Mouse (Mus musculus) lung, embryonic 15.5 days (tissue): ENCODE data around the gene Bbs7. TPM values are rescaled to one million over a fixed set of nuclear protein-coding genes. Genes with fewer than 3 reads are reported as not detected.
"Not testable (repeated sequence)": the region's sequence is repeated elsewhere in the genome, so short reads cannot be mapped to it uniquely, and the experiment has no call there.

Experiments used
- ATAC-seq: fragments of 200-750 bp; cut with Nextera tagmentation; 2 replicates; pipeline ENCODE4 v1.8.0; 2017; ENCODE audit warnings: moderate number of reproducible peaks, borderline replicate concordance; ENCODE audit not compliant: low FRiP score, low TSS enrichment; ENCODE audit errors: extremely low read depth
- H3K27ac ChIP-seq: fragments of 300-500 bp; sonication (generic); 2 replicates; pipeline ENCODE4 v1.5.1; 2015; ENCODE audit warnings: moderate library complexity, mild to moderate bottlenecking, inconsistent platforms
- H3K27me3 ChIP-seq: fragments of 300-500 bp; sonication (generic); 2 replicates; pipeline ENCODE4 v1.6.1; 2015; ENCODE audit warnings: inconsistent platforms
- H3K36me3 ChIP-seq: fragments of 300-500 bp; sonication (generic); 2 replicates; pipeline ENCODE4 v1.6.1; 2015; ENCODE audit warnings: inconsistent platforms
- H3K4me1 ChIP-seq: fragments of 300-500 bp; sonication (generic); 2 replicates; pipeline ENCODE4 v1.6.1; 2015; ENCODE audit warnings: inconsistent platforms
- H3K4me2 ChIP-seq: fragments of 300-500 bp; sonication (generic); 2 replicates; pipeline ENCODE4 v1.6.1; 2015; ENCODE audit warnings: inconsistent platforms, mild to moderate bottlenecking, moderate library complexity
- H3K4me3 ChIP-seq: fragments of 300-500 bp; sonication (generic); 2 replicates; pipeline ENCODE4 v1.5.1; 2015; ENCODE audit warnings: mild to moderate bottlenecking, inconsistent platforms
- H3K9ac ChIP-seq: fragments of 300-500 bp; sonication (generic); 2 replicates; pipeline ENCODE4 v1.6.1; 2015; ENCODE audit warnings: inconsistent platforms
- H3K9me3 ChIP-seq: fragments of 300-500 bp; sonication (generic); 2 replicates; pipeline ENCODE4 v1.6.1; 2016; ENCODE audit warnings: inconsistent platforms
- WGBS: fragments of 180-500 bp; shearing (Covaris S2); methylation state at CpG from one replicate; pipeline ENCODE4 v1.1.7; 2015; 5-methylcytosine and 5-hydroxymethylcytosine counted together
- polyA plus RNA-seq: library from polyadenylated mRNA; unstranded; fragments of >200 nt; fragmentation: Nextera tagmentation; extraction: Ambion mirVana; gene quantifications from 2 replicates; pipeline ENCODE4 v1.2.1, GENCODE M21; 2015

Gene Bbs7
- polyA plus RNA-seq, 1 experiment from 2014 or later, result 17.5 TPM

DNA sequence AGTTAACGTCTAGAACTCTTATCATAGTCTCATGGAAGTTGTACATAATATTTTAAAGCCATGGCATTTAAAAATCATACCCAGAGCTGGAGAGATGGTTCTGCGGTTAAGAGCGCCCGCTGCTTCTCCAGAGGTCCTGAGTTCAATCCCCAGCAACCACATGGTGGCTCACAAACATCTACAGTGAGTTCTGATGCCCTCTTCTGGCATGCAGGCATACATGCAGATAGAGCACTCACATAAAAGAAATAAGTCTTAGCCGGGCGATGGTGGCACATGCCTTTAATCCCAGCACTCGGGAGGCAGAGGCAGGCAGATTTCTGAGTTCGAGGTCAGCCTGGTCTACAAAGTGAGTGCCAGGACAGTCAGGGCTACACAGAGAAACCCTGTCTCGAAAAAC lies 13.5 kb downstream of the Bbs7 start:
- not testable (repeated sequence) for H3K4me2 ChIP-seq, H3K36me3 ChIP-seq, H3K4me1 ChIP-seq, H3K27me3 ChIP-seq, ATAC-seq, H3K9ac ChIP-seq, H3K4me3 ChIP-seq, H3K27ac ChIP-seq, H3K9me3 ChIP-seq
- WGBS, result 88% methylated on average over 9 of the region's 9 CpGs

DNA sequence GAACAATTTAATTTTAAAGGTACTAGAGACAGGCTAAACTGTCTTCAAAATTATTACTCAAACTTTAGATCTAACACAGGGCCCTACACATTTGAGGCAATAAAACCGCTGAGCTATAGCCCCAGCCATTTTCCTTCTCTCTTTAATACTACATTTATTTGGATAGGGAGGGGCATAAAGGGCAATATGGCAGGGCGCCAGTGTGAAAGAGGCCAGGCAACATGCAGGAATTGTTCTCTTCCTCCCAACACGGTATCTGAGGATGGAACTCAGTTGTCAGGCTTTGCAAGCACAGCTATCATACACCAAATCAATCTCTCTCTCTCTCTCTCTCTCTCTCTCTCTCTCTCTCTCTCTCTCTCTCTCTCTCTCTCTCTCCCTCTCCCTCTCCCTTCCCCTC lies 14.5 kb downstream of the Bbs7 start:
- no peaks in the 10 kb centered on the region for H3K4me1 ChIP-seq
- no peaks in the 10 kb centered on the region for H3K36me3 ChIP-seq
- H3K4me3 ChIP-seq, result no peak overlapping the region
- H3K9ac ChIP-seq, result no peak overlapping the region
- 42% methylated on average over 3 of the region's 3 CpGs for WGBS
- no peak for ATAC-seq
- no peaks in the 10 kb centered on the region for H3K9me3 ChIP-seq
- H3K27ac ChIP-seq, result no peak overlapping the region
- no peaks in the 10 kb centered on the region for H3K27me3 ChIP-seq
- H3K4me2 ChIP-seq, result no peak overlapping the region

DNA sequence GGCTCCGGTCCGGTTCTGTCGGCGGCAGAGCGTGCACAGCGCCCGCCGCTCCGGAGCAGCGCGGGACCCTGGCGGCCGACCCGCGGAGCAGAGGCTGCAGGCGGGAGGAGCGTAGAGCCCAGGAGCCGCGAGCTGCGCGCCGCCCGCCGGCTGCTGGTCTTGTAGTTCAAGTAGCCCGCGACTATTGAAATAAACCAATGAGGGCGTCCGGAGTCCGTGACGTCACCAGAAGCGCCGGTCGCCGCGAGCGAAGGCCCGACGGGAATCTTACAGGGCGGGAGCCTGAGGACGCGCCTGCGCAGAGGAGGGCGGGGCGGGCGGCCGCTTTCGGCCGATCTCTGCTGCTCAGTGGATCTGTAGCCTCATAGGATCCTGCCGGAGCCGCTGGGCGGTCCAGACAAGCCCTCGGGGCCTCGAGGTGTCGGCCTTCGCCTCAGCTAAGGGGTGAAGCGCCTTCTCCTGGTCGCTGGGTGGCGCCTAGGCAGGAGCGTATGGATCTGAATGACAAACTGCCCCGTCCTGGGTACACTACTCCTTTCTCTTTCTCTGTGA lies 41.4 kb downstream of the Bbs7 start, which contains the start of gene Ccna2:
TSS of gene Ccna2 (minus strand) at position 324 of the 552 bp plus-strand sequence.
- H3K27ac ChIP-seq, result peak within 1 kb of the TSS; percentile 88
- H3K36me3 ChIP-seq, result peaks cover 33% of the 10 kb centered on the region
- ATAC-seq, result peak; percentile 100
- peak within 1 kb of the TSS; percentile 99 for H3K4me3 ChIP-seq
- no peaks in the 10 kb centered on the region for H3K9me3 ChIP-seq
- peak within 1 kb of the TSS; percentile 97 for H3K9ac ChIP-seq
- H3K4me1 ChIP-seq, result peaks cover 21% of the 10 kb centered on the region
- under 1% methylated on average over 60 of the region's 60 CpGs for WGBS
- H3K27me3 ChIP-seq, result no peaks in the 10 kb centered on the region
- peak within 1 kb of the TSS; percentile 75 for H3K4me2 ChIP-seq

DNA sequence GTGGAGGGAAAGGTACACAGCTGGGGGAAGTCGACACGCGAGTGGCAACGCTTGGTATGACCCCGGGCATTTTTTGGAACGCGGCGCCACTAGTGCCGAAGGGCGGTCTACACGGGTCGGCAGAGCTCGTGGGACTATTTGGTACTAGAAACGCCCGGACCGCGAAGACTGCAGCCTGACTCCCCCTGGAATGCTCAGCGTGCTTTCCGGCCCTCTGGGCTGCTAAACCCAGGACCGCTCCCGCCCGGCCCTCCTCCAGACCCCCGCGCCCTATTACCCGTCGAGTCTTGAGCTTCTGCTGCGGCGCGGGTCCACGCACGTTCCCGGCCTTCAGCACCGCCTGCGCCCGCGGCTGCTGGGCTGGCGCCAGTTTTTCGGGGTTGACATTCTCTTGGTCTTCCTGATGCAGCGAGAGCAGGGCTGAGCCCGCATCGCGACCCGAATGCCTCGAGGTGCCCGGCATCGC lies 41.9 kb downstream of the Bbs7 start:
- Histone ChIP-seq H3K27ac (peak overlapping the region; percentile 88), H3K4me2 (peak overlapping the region; percentile 75), H3K4me1 (peaks cover 21% of the 10 kb centered on the region), H3K27me3 (no peaks in the 10 kb centered on the region), H3K9ac (peak overlapping the region; percentile 97), H3K4me3 (peak overlapping the region; percentile 99), H3K9me3 (no peaks in the 10 kb centered on the region), H3K36me3 (peaks cover 38% of the 10 kb centered on the region)
- WGBS, result under 1% methylated on average over 46 of the region's 46 CpGs
- peak; percentile 55 for ATAC-seq

DNA sequence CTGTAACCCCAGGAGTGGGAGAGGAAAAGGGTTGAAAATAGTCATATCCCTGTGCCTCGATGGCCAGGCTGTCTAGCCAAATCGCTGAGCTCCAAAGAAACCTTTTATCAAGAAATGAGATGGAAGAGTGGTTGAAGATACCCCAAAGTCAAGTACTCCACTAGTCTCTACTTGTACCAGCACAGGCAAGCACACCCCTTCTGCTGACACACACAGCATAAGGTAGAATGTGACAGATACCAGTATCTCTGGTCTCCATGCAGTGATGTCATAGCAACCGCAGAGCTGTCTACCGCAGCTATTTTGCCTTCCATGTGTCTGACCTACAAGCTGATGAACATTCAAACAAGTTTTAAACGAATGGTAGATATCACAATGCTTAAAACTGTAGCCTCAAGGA lies 43.4 kb downstream of the Bbs7 start:
- Histone ChIP-seq H3K27ac (no peak overlapping the region), H3K27me3 (no peaks in the 10 kb centered on the region), H3K4me3 (peak overlapping the region; percentile 99), H3K36me3 (peaks cover 49% of the 10 kb centered on the region), H3K9ac (peak overlapping the region; percentile 97), H3K4me2 (peak overlapping the region; percentile 75), H3K9me3 (no peaks in the 10 kb centered on the region), H3K4me1 (peaks cover 21% of the 10 kb centered on the region)
- WGBS, result 79% methylated on average over 5 of the region's 5 CpGs
- ATAC-seq, result no peak

DNA sequence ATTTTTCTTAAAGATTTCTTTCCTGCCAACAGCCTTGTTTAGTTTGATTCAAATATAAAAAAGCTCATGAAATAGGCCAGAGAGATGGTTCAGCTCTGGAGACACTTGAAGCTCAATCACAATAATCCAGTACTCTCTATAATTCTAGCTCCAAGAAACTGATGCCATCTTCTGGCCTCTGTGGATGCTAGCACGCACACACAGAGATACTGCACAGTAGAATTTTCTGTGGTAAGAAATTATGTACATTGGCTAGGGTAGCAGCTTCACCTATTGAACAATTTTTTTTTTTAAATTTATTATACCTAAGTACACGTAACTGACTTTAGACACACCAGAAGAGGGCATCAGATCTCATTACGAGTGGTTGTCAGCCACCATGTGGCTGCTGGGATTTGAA lies 49.6 kb downstream of the Bbs7 start:
- Histone ChIP-seq H3K27me3 (no peaks in the 10 kb centered on the region), H3K4me1 (no peaks in the 10 kb centered on the region), H3K4me2 (no peak overlapping the region), H3K9me3 (no peaks in the 10 kb centered on the region), H3K4me3 (no peak overlapping the region), H3K9ac (no peak overlapping the region), H3K27ac (no peak overlapping the region), H3K36me3 (peaks cover 85% of the 10 kb centered on the region)
- ATAC-seq, result no peak
- WGBS, result 85% methylated on average over 3 of the region's 3 CpGs

DNA sequence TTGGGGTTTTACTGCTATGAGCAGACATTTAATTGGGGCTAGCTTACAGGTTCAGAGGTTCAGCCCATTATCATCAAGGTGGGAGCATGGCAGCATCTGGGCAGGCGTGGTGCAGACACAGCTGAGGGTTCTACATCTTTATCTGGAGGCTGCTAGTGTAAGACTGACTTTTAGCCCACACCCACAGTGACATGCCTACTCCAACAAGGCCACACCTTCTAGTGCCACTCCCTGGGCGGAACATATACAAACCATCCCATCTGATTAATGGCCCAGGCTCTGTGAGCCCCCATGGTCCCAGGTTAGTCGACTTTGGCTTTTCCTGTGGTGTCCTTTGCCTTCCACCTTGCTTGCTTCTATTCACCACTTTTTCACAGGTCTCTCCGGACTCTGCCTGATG lies 53.7 kb downstream of the Bbs7 start:
- Histone ChIP-seq H3K4me2 (no peak overlapping the region), H3K4me3 (no peak overlapping the region), H3K4me1 (no peaks in the 10 kb centered on the region), H3K27me3 (no peaks in the 10 kb centered on the region), H3K36me3 (peaks cover 86% of the 10 kb centered on the region), H3K9me3 (no peaks in the 10 kb centered on the region), H3K9ac (no peak overlapping the region), H3K27ac (no peak overlapping the region)
- ATAC-seq, result no peak; the same call in 1 of the 2 replicates
- WGBS, result 74% methylated on average over 4 of the region's 4 CpGs

DNA sequence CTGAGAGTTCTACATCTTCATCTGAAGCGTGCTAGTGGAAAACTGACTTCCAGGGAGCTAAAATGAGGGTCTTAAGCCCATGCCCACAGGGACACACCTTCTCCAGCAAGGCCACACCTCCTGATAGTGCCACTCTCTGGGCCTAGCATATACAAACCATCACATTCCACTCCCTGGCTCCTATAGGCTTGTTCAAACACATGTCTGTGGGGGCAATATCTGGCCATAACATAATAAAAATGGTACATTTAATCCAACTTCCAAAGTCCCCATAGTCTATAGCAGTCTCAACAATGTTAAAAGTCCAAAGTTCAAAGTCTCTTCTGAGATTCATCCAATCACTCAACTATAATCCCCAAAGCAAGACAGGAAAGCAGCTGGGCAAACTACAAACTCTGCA lies 55.7 kb downstream of the Bbs7 start:
- Histone ChIP-seq H3K36me3 (peaks cover 74% of the 10 kb centered on the region), H3K4me3 (no peak overlapping the region), H3K4me1 (0 out of 2 replicates have a peak, but pooled peaks cover 4% of the 10 kb centered on the region), H3K9ac (no peak overlapping the region), H3K4me2 (no peak overlapping the region), H3K27me3 (no peaks in the 10 kb centered on the region), H3K9me3 (no peaks in the 10 kb centered on the region), H3K27ac (no peak overlapping the region)
- no peak for ATAC-seq
- 88% methylated on average over 1 of the region's 1 CpGs for WGBS

DNA sequence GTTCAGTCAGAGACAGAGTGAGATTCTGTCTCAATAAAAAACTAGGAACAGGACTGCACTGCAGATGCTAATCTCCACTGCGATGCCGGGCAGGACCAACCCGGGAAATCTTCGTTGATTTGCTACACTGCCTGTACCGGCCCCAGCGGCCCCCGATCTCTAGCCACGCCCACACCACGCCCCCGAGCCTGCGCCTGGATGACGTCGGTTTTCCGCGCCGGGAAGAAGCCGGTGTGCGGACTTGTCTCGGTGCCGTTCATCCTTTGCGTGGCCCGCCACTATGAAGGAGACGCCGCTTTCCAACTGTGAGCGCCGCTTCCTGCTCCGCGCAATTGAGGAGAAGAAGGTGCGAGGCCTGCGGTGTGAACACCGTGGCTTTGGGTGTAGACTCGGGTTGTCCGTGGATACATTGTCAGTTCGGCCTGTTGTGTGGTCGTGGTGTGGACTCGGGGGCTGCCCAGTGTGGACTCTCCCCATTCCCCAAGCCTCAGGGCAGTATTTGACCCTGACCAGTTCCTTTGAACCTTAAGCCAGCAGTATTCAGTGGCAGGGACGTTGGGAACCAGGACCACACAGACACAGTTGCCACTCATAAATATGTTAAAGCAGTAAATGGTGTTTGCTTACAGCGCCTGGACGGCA lies 60.8 kb downstream of the Bbs7 start, which contains the start of gene Exosc9:
TSS of gene Exosc9 (plus strand) at position 201 of the 642 bp plus-strand sequence.
- peak; percentile 93 for ATAC-seq
- Histone ChIP-seq H3K27ac (no peak within 1 kb of the TSS), H3K9me3 (no peaks in the 10 kb centered on the region), H3K4me1 (peaks cover 11% of the 10 kb centered on the region; the same call in 1 of the 2 replicates), H3K4me2 (peak within 1 kb of the TSS; percentile 82), H3K27me3 (no peaks in the 10 kb centered on the region), H3K36me3 (peaks cover 35% of the 10 kb centered on the region), H3K4me3 (peak within 1 kb of the TSS; percentile 67), H3K9ac (peak within 1 kb of the TSS; percentile 59)
- 0% methylated on average over 39 of the region's 39 CpGs for WGBS

DNA sequence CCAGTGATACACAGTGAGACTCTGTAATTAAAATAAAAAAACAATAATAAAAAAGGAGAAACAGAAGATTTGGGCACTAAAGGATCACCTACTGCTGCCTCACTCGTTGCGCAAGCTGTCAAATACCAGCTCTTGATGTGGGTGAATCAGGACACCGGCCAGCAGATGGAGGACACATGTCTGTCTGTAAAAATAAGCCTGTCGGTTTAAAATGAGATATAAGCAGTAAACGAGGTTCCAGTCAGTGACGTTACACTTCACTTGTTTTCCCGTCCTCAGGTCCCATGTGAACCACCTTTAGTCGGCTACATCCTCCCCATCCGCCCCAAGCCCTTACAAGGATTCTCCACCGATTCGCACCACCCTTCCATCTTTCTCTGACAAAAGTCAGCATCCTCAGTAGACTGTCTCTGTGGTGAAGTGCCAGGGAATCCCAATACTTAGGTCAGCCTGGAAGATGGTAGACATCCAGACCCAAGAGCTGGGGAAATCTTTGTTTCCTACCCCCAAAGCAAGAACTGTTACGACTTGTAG lies 61.4 kb downstream of the Bbs7 start:
- no peaks in the 10 kb centered on the region for H3K9me3 ChIP-seq
- no peaks in the 10 kb centered on the region for H3K27me3 ChIP-seq
- peaks cover 11% of the 10 kb centered on the region; the same call in 1 of the 2 replicates for H3K4me1 ChIP-seq
- 19% methylated on average over 12 of the region's 12 CpGs for WGBS
- H3K4me3 ChIP-seq, result peak overlapping the region; percentile 67
- H3K4me2 ChIP-seq, result peak overlapping the region; percentile 82
- H3K27ac ChIP-seq, result no peak overlapping the region
- peak overlapping the region; percentile 59 for H3K9ac ChIP-seq
- peaks cover 29% of the 10 kb centered on the region for H3K36me3 ChIP-seq
- peak; percentile 23; the same call in 1 of the 2 replicates for ATAC-seq

DNA sequence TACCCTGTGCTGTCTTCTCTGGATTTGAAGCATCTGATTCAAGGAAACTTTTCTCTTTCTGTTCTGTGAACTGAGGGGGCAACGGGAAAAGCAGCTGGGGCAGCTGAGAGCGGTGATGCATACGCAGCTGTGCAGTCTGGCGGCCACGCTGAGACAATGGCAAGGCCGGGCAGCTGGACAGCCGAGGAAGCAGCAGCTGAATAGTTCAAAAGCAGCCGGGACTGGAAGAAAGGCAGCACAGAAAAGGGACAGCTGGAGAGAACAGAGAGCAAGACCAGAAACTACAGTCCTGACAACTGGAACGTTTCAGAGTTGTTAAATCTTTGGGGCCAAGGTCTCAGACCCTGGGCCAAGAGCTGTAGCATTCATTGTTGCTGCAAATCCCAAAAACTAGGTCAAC lies 61.9 kb downstream of the Bbs7 start:
- 0 out of 2 replicates have a peak, but pooled peaks have one; percentile 39 for ATAC-seq
- H3K4me3 ChIP-seq, result peak overlapping the region; percentile 67; the same call in 1 of the 2 replicates
- H3K4me2 ChIP-seq, result peak overlapping the region; percentile 82
- no peaks in the 10 kb centered on the region for H3K9me3 ChIP-seq
- H3K4me1 ChIP-seq, result peaks cover 11% of the 10 kb centered on the region; the same call in 1 of the 2 replicates
- no peak overlapping the region for H3K9ac ChIP-seq
- peaks cover 24% of the 10 kb centered on the region for H3K36me3 ChIP-seq
- no peaks in the 10 kb centered on the region for H3K27me3 ChIP-seq
- 39% methylated on average over 9 of the region's 9 CpGs for WGBS
- no peak overlapping the region for H3K27ac ChIP-seq

DNA sequence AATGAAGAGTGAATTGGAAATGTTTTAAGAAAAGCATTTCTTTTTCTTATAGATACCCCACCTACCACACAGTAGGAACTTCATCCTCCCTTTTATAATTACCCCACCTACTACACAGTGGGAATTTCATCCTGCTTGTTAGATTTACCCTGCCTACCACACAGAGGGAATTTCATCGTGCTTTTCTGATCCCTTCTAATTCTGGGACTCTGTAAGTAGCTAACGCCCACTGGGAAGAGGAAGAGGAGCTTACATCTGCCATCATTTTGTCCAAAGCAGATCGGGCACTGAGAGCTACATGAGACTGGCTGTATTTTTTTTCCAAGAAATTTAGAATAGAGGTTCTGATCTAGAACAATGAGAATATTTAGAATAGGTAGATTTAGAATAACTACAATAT lies 68.3 kb downstream of the Bbs7 start:
- Histone ChIP-seq H3K4me2 (no peak overlapping the region), H3K36me3 (no peaks in the 10 kb centered on the region), H3K9me3 (no peaks in the 10 kb centered on the region), H3K27me3 (no peaks in the 10 kb centered on the region), H3K9ac (no peak overlapping the region), H3K4me1 (no peaks in the 10 kb centered on the region), H3K27ac (no peak overlapping the region), H3K4me3 (no peak overlapping the region)
- no peak for ATAC-seq
- WGBS, result 77% methylated on average over 3 of the region's 3 CpGs
